Mouse (Mus musculus) intestine, embryonic 16.5 days (tissue): ENCODE results near the gene Rbm4. TPM values are rescaled to one million over a fixed set of nuclear protein-coding genes. Genes with fewer than 3 reads are reported as not detected.
"Not testable (repeated sequence)": the region's sequence is repeated elsewhere in the genome, so short reads cannot be mapped to it uniquely, and the experiment has no call there.

Source experiments
- ATAC-seq: fragments of 200-750 bp; cut with Nextera tagmentation; 2 replicates; pipeline ENCODE4 v1.8.0; 2017; ENCODE audit warnings: moderate TSS enrichment, moderate library complexity
- H3K27ac ChIP-seq: fragments of 300-500 bp; sonication (generic); 2 replicates; pipeline ENCODE4 v1.5.1; 2014; ENCODE audit warnings: mild to moderate bottlenecking, low read length
- H3K27me3 ChIP-seq: fragments of 300-500 bp; sonication (generic); replicated peaks from 2 replicates; pipeline ENCODE4 v1.6.1; 2014; ENCODE audit warnings: low read length, control low read depth, mixed read lengths; ENCODE audit not compliant: control insufficient read depth, insufficient read depth
- H3K36me3 ChIP-seq: fragments of 300-500 bp; sonication (generic); 2 replicates; pipeline ENCODE4 v1.6.1; 2014; ENCODE audit warnings: low read length, control low read depth; ENCODE audit not compliant: control insufficient read depth, insufficient read depth
- H3K4me1 ChIP-seq: fragments of 300-500 bp; sonication (generic); 2 replicates; pipeline ENCODE4 v1.6.1; 2014; ENCODE audit warnings: low read length, control low read depth, mixed read lengths; ENCODE audit not compliant: control insufficient read depth, insufficient read depth
- H3K4me2 ChIP-seq: fragments of 300-500 bp; sonication (generic); 2 replicates; pipeline ENCODE4 v1.6.1; 2014; ENCODE audit warnings: low read depth, low read length, control low read depth
- H3K4me3 ChIP-seq: fragments of 300-500 bp; sonication (generic); 2 replicates; pipeline ENCODE4 v1.5.1; 2014; ENCODE audit warnings: mild to moderate bottlenecking, low read length
- H3K9ac ChIP-seq: fragments of 300-500 bp; sonication (generic); 2 replicates; pipeline ENCODE4 v1.6.1; 2014; ENCODE audit warnings: low read depth, low read length
- H3K9me3 ChIP-seq: fragments of 300-500 bp; sonication (generic); 2 replicates; pipeline ENCODE4 v1.6.1; 2016; ENCODE audit warnings: low read length, control low read depth; ENCODE audit not compliant: control insufficient read depth
- WGBS: fragments of 180-500 bp; shearing (Covaris S2); extraction: QIAGEN DNeasy Blood & Tissue Kit; methylation state at CpG from one replicate; pipeline ENCODE4 v1.1.7; 2014; 5-methylcytosine and 5-hydroxymethylcytosine counted together
- polyA plus RNA-seq: library from polyadenylated mRNA; unstranded; fragments of >200 nt; fragmentation: Nextera tagmentation; extraction: Ambion mirVana; gene quantifications from 2 replicates; pipeline ENCODE4 v1.2.1, GENCODE M21; 2015

Rbm4 gene
- polyA plus RNA-seq, 1 experiment from 2014 or later, result 49.4 TPM

GRCm38 (mm10) chr19:4772785-4773184, 20.9 kb downstream of the Rbm4 start:
- no peak overlapping the region for H3K27ac ChIP-seq
- WGBS, result 67% methylated on average over 3 of the region's 3 CpGs
- no peaks in the 10 kb centered on the region for H3K27me3 ChIP-seq
- no peak for ATAC-seq
- no peak overlapping the region for H3K4me2 ChIP-seq
- H3K4me1 ChIP-seq, result no peaks in the 10 kb centered on the region
- no peak overlapping the region for H3K9ac ChIP-seq
- 0 out of 2 replicates have a peak, but pooled peaks cover 3% of the 10 kb centered on the region for H3K36me3 ChIP-seq
- no peak overlapping the region for H3K4me3 ChIP-seq
- no peaks in the 10 kb centered on the region for H3K9me3 ChIP-seq

GRCm38 (mm10) chr19:4767507-4768148, 26.1 kb downstream of the Rbm4 start:
- peak; percentile 40; the same call in 1 of the 2 replicates for ATAC-seq
- peaks cover 4% of the 10 kb centered on the region; the same call in 1 of the 2 replicates for H3K36me3 ChIP-seq

GRCm38 (mm10) chr19:4762876-4763275, 30.8 kb downstream of the Rbm4 start:
- ATAC-seq, result no peak
- WGBS, result 68% methylated on average over 1 of the region's 1 CpGs
- no peak overlapping the region for H3K4me2 ChIP-seq
- H3K36me3 ChIP-seq, result peaks cover 4% of the 10 kb centered on the region; the same call in 1 of the 2 replicates
- no peak overlapping the region for H3K4me3 ChIP-seq
- peaks cover 4% of the 10 kb centered on the region for H3K4me1 ChIP-seq
- no peak overlapping the region for H3K9ac ChIP-seq
- H3K27me3 ChIP-seq, result no peaks in the 10 kb centered on the region
- H3K27ac ChIP-seq, result no peak overlapping the region
- no peaks in the 10 kb centered on the region for H3K9me3 ChIP-seq

More at GRCm38 (mm10) chr19:4767507-4768148, 26.1 kb downstream of the Rbm4 start:
- no peaks in the 10 kb centered on the region for H3K9me3 ChIP-seq
- no peak overlapping the region for H3K4me2 ChIP-seq
- 69% methylated on average over 12 of the region's 12 CpGs for WGBS
- H3K4me3 ChIP-seq, result no peak overlapping the region
- no peak overlapping the region for H3K9ac ChIP-seq
- H3K27me3 ChIP-seq, result no peaks in the 10 kb centered on the region
- no peak overlapping the region for H3K27ac ChIP-seq
- no peaks in the 10 kb centered on the region for H3K4me1 ChIP-seq

GRCm38 (mm10) chr19:4760544-4760943, 33.2 kb downstream of the Rbm4 start:
- WGBS, result 91% methylated on average over 8 of the region's 8 CpGs
- ATAC-seq, H3K36me3 ChIP-seq, H3K9ac ChIP-seq, H3K4me1 ChIP-seq, H3K27me3 ChIP-seq, H3K4me2 ChIP-seq, H3K9me3 ChIP-seq, H3K4me3 ChIP-seq, H3K27ac ChIP-seq: not testable (repeated sequence)

- no peaks in the 10 kb centered on the region for H3K36me3 ChIP-seq
- H3K9me3 ChIP-seq, result no peaks in the 10 kb centered on the region
- peak overlapping the region; percentile 80 for H3K4me2 ChIP-seq
- H3K27ac ChIP-seq, result peak overlapping the region; percentile 96
- peak overlapping the region; percentile 63 for H3K4me3 ChIP-seq
- H3K9ac ChIP-seq, result peak overlapping the region; percentile 80
- no peak for ATAC-seq
- WGBS, result 2% methylated on average over 9 of the region's 9 CpGs
- H3K4me1 ChIP-seq, result peaks cover 9% of the 10 kb centered on the region
- H3K27me3 ChIP-seq, result no peaks in the 10 kb centered on the region
These were observed 36.8 kb downstream of the Rbm4 start for GRCm38 (mm10) chr19:4756921-4757320.

GRCm38 (mm10) chr19:4756193-4756911, 37.3 kb downstream of the Rbm4 start, which contains the start of gene Rbm4b:
Gene Rbm4b (plus strand): TSS chr19:4756497.
- Histone ChIP-seq H3K27me3 (no peaks in the 10 kb centered on the region), H3K4me3 (peak within 1 kb of the TSS; percentile 63), H3K4me2 (peak within 1 kb of the TSS; percentile 80), H3K36me3 (no peaks in the 10 kb centered on the region), H3K4me1 (peaks cover 9% of the 10 kb centered on the region), H3K9me3 (no peaks in the 10 kb centered on the region), H3K9ac (peak within 1 kb of the TSS; percentile 80), H3K27ac (peak within 1 kb of the TSS; percentile 96)
- peak; percentile 97 for ATAC-seq
- under 1% methylated on average over 63 of the region's 65 CpGs for WGBS

- under 1% methylated on average over 10 of the region's 10 CpGs for WGBS
- Histone ChIP-seq H3K9me3 (no peaks in the 10 kb centered on the region), H3K27ac (peak overlapping the region; percentile 96), H3K9ac (peak overlapping the region; percentile 70), H3K4me1 (peaks cover 9% of the 10 kb centered on the region), H3K36me3 (no peaks in the 10 kb centered on the region), H3K4me2 (peak overlapping the region; percentile 80), H3K27me3 (no peaks in the 10 kb centered on the region), H3K4me3 (peak overlapping the region; percentile 63)
- peak; percentile 75 for ATAC-seq
These were observed 38.0 kb downstream of the Rbm4 start for GRCm38 (mm10) chr19:4755565-4756192.

GRCm38 (mm10) chr19:4749975-4750374, 43.7 kb downstream of the Rbm4 start:
- ATAC-seq, result no peak
- Histone ChIP-seq H3K36me3 (no peaks in the 10 kb centered on the region), H3K27me3 (no peaks in the 10 kb centered on the region), H3K9me3 (no peaks in the 10 kb centered on the region), H3K27ac (no peak overlapping the region), H3K4me3 (no peak overlapping the region), H3K9ac (no peak overlapping the region), H3K4me1 (0 out of 2 replicates have a peak, but pooled peaks cover 2% of the 10 kb centered on the region), H3K4me2 (no peak overlapping the region)
- WGBS, result 85% methylated on average over 6 of the region's 6 CpGs

- WGBS, result 77% methylated on average over 10 of the region's 10 CpGs
- no peak overlapping the region for H3K4me3 ChIP-seq
- H3K4me1 ChIP-seq, result 0 out of 2 replicates have a peak, but pooled peaks cover 2% of the 10 kb centered on the region
- H3K9ac ChIP-seq, result no peak overlapping the region
- no peaks in the 10 kb centered on the region for H3K27me3 ChIP-seq
- H3K36me3 ChIP-seq, result no peaks in the 10 kb centered on the region
- H3K27ac ChIP-seq, result no peak overlapping the region
- no peak for ATAC-seq
- H3K4me2 ChIP-seq, result no peak overlapping the region
- no peaks in the 10 kb centered on the region for H3K9me3 ChIP-seq
These were observed 45.2 kb downstream of the Rbm4 start for GRCm38 (mm10) chr19:4748493-4748892.
